Mouse (Mus musculus) kidney, embryonic 15.5 days (tissue): ENCODE results near the gene Ipo7. TPM values are rescaled to one million over a fixed set of nuclear protein-coding genes. Genes with fewer than 3 reads are reported as not detected.

Source experiments
- ATAC-seq: fragments of 200-750 bp; cut with Nextera tagmentation; replicated peaks from 2 replicates; pipeline ENCODE4 v1.8.0; 2017; ENCODE audit warnings: moderate TSS enrichment; ENCODE audit not compliant: low FRiP score
- H3K27ac ChIP-seq: fragments of 300-500 bp; sonication (generic); 2 replicates; pipeline ENCODE4 v1.5.1; 2015; ENCODE audit warnings: mild to moderate bottlenecking, inconsistent platforms
- H3K27me3 ChIP-seq: fragments of 300-500 bp; sonication (generic); 2 replicates; pipeline ENCODE4 v1.6.1; 2015; ENCODE audit warnings: inconsistent platforms
- H3K36me3 ChIP-seq: fragments of 300-500 bp; sonication (generic); 2 replicates; pipeline ENCODE4 v1.6.1; 2015; ENCODE audit warnings: inconsistent platforms
- H3K4me1 ChIP-seq: fragments of 300-500 bp; sonication (generic); 2 replicates; pipeline ENCODE4 v1.6.1; 2015; ENCODE audit warnings: inconsistent platforms
- H3K4me2 ChIP-seq: fragments of 300-500 bp; sonication (generic); 2 replicates; pipeline ENCODE4 v1.6.1; 2015; ENCODE audit warnings: moderate library complexity, mild to moderate bottlenecking, inconsistent platforms
- H3K4me3 ChIP-seq: fragments of 300-500 bp; sonication (generic); replicated peaks from 2 replicates; pipeline ENCODE4 v1.5.1; 2015; ENCODE audit warnings: mild to moderate bottlenecking, inconsistent platforms
- H3K9ac ChIP-seq: fragments of 300-500 bp; sonication (generic); 2 replicates; pipeline ENCODE4 v1.6.1; 2015; ENCODE audit warnings: mild to moderate bottlenecking, inconsistent platforms
- H3K9me3 ChIP-seq: fragments of 300-500 bp; sonication (generic); replicated peaks from 2 replicates; pipeline ENCODE4 v1.6.1; 2016; ENCODE audit warnings: inconsistent platforms
- WGBS: fragments of 180-500 bp; shearing (Covaris S2); methylation state at CpG from one replicate; pipeline ENCODE4 v1.1.7; 2015; ENCODE audit warnings: mixed read lengths; 5-methylcytosine and 5-hydroxymethylcytosine counted together
- polyA plus RNA-seq: library from polyadenylated mRNA; unstranded; fragments of >200 nt; fragmentation: Nextera tagmentation; extraction: Ambion mirVana; gene quantifications from 2 replicates; pipeline ENCODE4 v1.2.1, GENCODE M21; 2015

Ipo7 gene
- polyA plus RNA-seq, 1 experiment from 2014 or later = 53.8 TPM

GRCm38 (mm10) chr7:109998388-109998787 is 19.7 kb upstream of the Ipo7 start:
- Histone ChIP-seq H3K9me3 (no peaks in the 10 kb centered on the region), H3K36me3 (no peaks in the 10 kb centered on the region), H3K9ac (no peak overlapping the region), H3K4me2 (no peak overlapping the region), H3K27me3 (no peaks in the 10 kb centered on the region), H3K4me3 (no peak overlapping the region), H3K27ac (no peak overlapping the region), H3K4me1 (peaks cover 13% of the 10 kb centered on the region)
- ATAC-seq = no peak
- WGBS = 88% methylated on average over 4 of the region's 4 CpGs

GRCm38 (mm10) chr7:110002092-110002491 is 16.0 kb upstream of the Ipo7 start:
- H3K27ac ChIP-seq = no peak overlapping the region
- no peaks in the 10 kb centered on the region for H3K9me3 ChIP-seq
- H3K27me3 ChIP-seq = no peaks in the 10 kb centered on the region
- no peak overlapping the region for H3K4me3 ChIP-seq
- H3K36me3 ChIP-seq = no peaks in the 10 kb centered on the region
- peaks cover 9% of the 10 kb centered on the region for H3K4me1 ChIP-seq
- no peak overlapping the region for H3K4me2 ChIP-seq
- no peak for ATAC-seq
- H3K9ac ChIP-seq = no peak overlapping the region

- Histone ChIP-seq H3K27ac (no peak overlapping the region), H3K9ac (no peak overlapping the region), H3K4me1 (peaks cover 9% of the 10 kb centered on the region), H3K4me2 (peak overlapping the region; percentile 57), H3K36me3 (no peaks in the 10 kb centered on the region), H3K9me3 (no peaks in the 10 kb centered on the region), H3K27me3 (no peaks in the 10 kb centered on the region), H3K4me3 (peak overlapping the region; percentile 20)
- ATAC-seq = peak; percentile 79
- WGBS = 10% methylated on average over 20 of the region's 20 CpGs
Measured at GRCm38 (mm10) chr7:110002968-110003367, 15.1 kb upstream of the Ipo7 start.

- H3K36me3 ChIP-seq = no peaks in the 10 kb centered on the region
- H3K27me3 ChIP-seq = no peaks in the 10 kb centered on the region
- ATAC-seq = no peak
- H3K27ac ChIP-seq = no peak overlapping the region
- no peak overlapping the region for H3K9ac ChIP-seq
- no peak overlapping the region for H3K4me2 ChIP-seq
- no peak overlapping the region for H3K4me3 ChIP-seq
- H3K4me1 ChIP-seq = peaks cover 9% of the 10 kb centered on the region
- no peaks in the 10 kb centered on the region for H3K9me3 ChIP-seq
Measured at GRCm38 (mm10) chr7:110005976-110006375, 12.1 kb upstream of the Ipo7 start.

- WGBS = 77% methylated on average over 5 of the region's 5 CpGs
- H3K9me3 ChIP-seq = no peaks in the 10 kb centered on the region
- H3K4me2 ChIP-seq = no peak overlapping the region
- no peak overlapping the region for H3K4me3 ChIP-seq
- H3K27me3 ChIP-seq = no peaks in the 10 kb centered on the region
- ATAC-seq = no peak
- H3K9ac ChIP-seq = no peak overlapping the region
- H3K36me3 ChIP-seq = no peaks in the 10 kb centered on the region
- H3K4me1 ChIP-seq = peaks cover 9% of the 10 kb centered on the region
- no peak overlapping the region for H3K27ac ChIP-seq
Measured at GRCm38 (mm10) chr7:110006471-110007195, 11.4 kb upstream of the Ipo7 start.

GRCm38 (mm10) chr7:110008513-110008912 is 9.6 kb upstream of the Ipo7 start:
- H3K4me1 ChIP-seq = no peaks in the 10 kb centered on the region
- no peak overlapping the region for H3K4me3 ChIP-seq
- H3K27me3 ChIP-seq = no peaks in the 10 kb centered on the region
- no peak overlapping the region for H3K9ac ChIP-seq
- WGBS = 92% methylated on average over 1 of the region's 1 CpGs
- no peak for ATAC-seq
- no peak overlapping the region for H3K27ac ChIP-seq
- no peak overlapping the region for H3K4me2 ChIP-seq
- no peaks in the 10 kb centered on the region for H3K9me3 ChIP-seq
- no peaks in the 10 kb centered on the region for H3K36me3 ChIP-seq

- ATAC-seq = no peak
- Histone ChIP-seq H3K9me3 (no peaks in the 10 kb centered on the region), H3K27ac (no peak overlapping the region), H3K27me3 (no peaks in the 10 kb centered on the region), H3K4me2 (no peak overlapping the region), H3K9ac (no peak overlapping the region), H3K4me3 (no peak overlapping the region), H3K36me3 (no peaks in the 10 kb centered on the region), H3K4me1 (no peaks in the 10 kb centered on the region)
- WGBS = 68% methylated on average over 6 of the region's 6 CpGs
Measured at GRCm38 (mm10) chr7:110009084-110009483, 9.0 kb upstream of the Ipo7 start.

- 57% methylated on average over 1 of the region's 1 CpGs for WGBS
Measured at GRCm38 (mm10) chr7:110011417-110011816, 6.7 kb upstream of the Ipo7 start.

GRCm38 (mm10) chr7:110014272-110014671 is 3.8 kb upstream of the Ipo7 start:
- no peaks in the 10 kb centered on the region for H3K4me1 ChIP-seq
- H3K9me3 ChIP-seq = no peaks in the 10 kb centered on the region
- 86% methylated on average over 5 of the region's 5 CpGs for WGBS
- H3K9ac ChIP-seq = no peak overlapping the region
- no peak overlapping the region for H3K4me3 ChIP-seq
- H3K27me3 ChIP-seq = no peaks in the 10 kb centered on the region
- H3K27ac ChIP-seq = no peak overlapping the region
- no peak for ATAC-seq
- H3K36me3 ChIP-seq = no peaks in the 10 kb centered on the region
- no peak overlapping the region for H3K4me2 ChIP-seq

More at GRCm38 (mm10) chr7:110011417-110011816, 6.7 kb upstream of the Ipo7 start:
- no peak for ATAC-seq
- no peak overlapping the region for H3K9ac ChIP-seq
- H3K4me3 ChIP-seq = no peak overlapping the region
- H3K4me2 ChIP-seq = no peak overlapping the region
- no peaks in the 10 kb centered on the region for H3K27me3 ChIP-seq
- no peaks in the 10 kb centered on the region for H3K9me3 ChIP-seq
- no peaks in the 10 kb centered on the region for H3K4me1 ChIP-seq
- H3K36me3 ChIP-seq = no peaks in the 10 kb centered on the region
- H3K27ac ChIP-seq = no peak overlapping the region

GRCm38 (mm10) chr7:110018631-110019482 is 783 bp downstream of the Ipo7 start:
- peaks cover 9% of the 10 kb centered on the region; the same call in 1 of the 2 replicates for H3K4me1 ChIP-seq
- H3K4me2 ChIP-seq = peak overlapping the region; percentile 74
- peak overlapping the region; percentile 100 for H3K4me3 ChIP-seq
- under 1% methylated on average over 42 of the region's 42 CpGs for WGBS
- no peaks in the 10 kb centered on the region for H3K27me3 ChIP-seq
- peaks cover 5% of the 10 kb centered on the region; the same call in 1 of the 2 replicates for H3K36me3 ChIP-seq
- peak; percentile 86 for ATAC-seq
- no peaks in the 10 kb centered on the region for H3K9me3 ChIP-seq
- peak overlapping the region; percentile 96 for H3K27ac ChIP-seq
- H3K9ac ChIP-seq = peak overlapping the region; percentile 97

- H3K4me3 ChIP-seq = no peak overlapping the region
Measured at GRCm38 (mm10) chr7:110023553-110023952, 5.5 kb downstream of the Ipo7 start.

GRCm38 (mm10) chr7:110026594-110026993 is 8.5 kb downstream of the Ipo7 start:
- no peaks in the 10 kb centered on the region for H3K27me3 ChIP-seq
- H3K9me3 ChIP-seq = no peaks in the 10 kb centered on the region; the same call in 1 of the 2 replicates
- peaks cover 47% of the 10 kb centered on the region for H3K36me3 ChIP-seq
- H3K4me1 ChIP-seq = no peaks in the 10 kb centered on the region
- no peak overlapping the region for H3K4me2 ChIP-seq
- no peak overlapping the region for H3K9ac ChIP-seq
- WGBS = 78% methylated on average over 2 of the region's 2 CpGs
- no peak overlapping the region for H3K27ac ChIP-seq
- no peak for ATAC-seq
- H3K4me3 ChIP-seq = no peak overlapping the region

More at GRCm38 (mm10) chr7:110023553-110023952, 5.5 kb downstream of the Ipo7 start:
- Histone ChIP-seq H3K36me3 (peaks cover 22% of the 10 kb centered on the region), H3K9ac (no peak overlapping the region), H3K9me3 (no peaks in the 10 kb centered on the region; the same call in 1 of the 2 replicates), H3K4me1 (peaks cover 9% of the 10 kb centered on the region; the same call in 1 of the 2 replicates), H3K4me2 (no peak overlapping the region), H3K27ac (no peak overlapping the region), H3K27me3 (no peaks in the 10 kb centered on the region)
- WGBS = 89% methylated on average over 1 of the region's 1 CpGs
- no peak for ATAC-seq
